Mouse (Mus musculus): Measurements from ENCODE around the gene Svep1. TPM values are rescaled to one million over a fixed set of nuclear protein-coding genes. Genes with fewer than 3 reads are reported as not detected.

Svep1 gene
- total RNA-seq, 2 experiments from 2014 or later: 5.1 to 7.5 TPM

DNA sequence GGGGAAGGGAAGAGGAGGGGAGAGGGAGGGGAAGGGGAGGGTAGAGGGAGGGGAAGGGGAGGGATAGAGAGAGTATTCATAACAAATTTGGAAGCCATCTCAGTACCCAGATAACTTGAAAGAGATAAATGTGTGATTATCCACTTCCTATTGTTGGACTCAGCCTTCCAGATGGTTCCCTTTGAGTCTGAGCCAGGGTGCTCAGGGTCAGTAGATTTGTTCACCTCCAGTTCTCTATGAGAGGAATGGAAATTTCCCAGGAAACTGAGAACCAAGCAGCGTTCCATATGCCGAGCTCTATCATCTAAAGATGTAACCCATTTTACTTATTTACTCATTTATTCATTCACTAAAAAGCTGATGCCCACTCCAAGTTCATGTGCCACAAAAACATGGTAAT lies 44.8 kb downstream of the Svep1 start:
- DNase-seq: no peak
- H3K27ac ChIP-seq: no peak overlapping the region
- TF ChIP-seq CTCF (IDR thresholded peaks at IDR 0.05): no peak
- intact Hi-C loops (cut with DNase I): no loop called here
- H3K4me3 ChIP-seq: no peak overlapping the region

GRCm38 (mm10) chr4:58159564-58159963 lies 47.1 kb downstream of the Svep1 start:
- Histone ChIP-seq H3K27ac (no peak overlapping the region), H3K4me3 (no peak overlapping the region)
- intact Hi-C loops (cut with DNase I): no loop called here
- DNase-seq: no peak
- TF ChIP-seq CTCF (IDR thresholded peaks at IDR 0.05): no peak

- Histone ChIP-seq H3K27ac (no peak overlapping the region), H3K4me3 (no peak overlapping the region)
- no peak for DNase-seq
- TF ChIP-seq CTCF (IDR thresholded peaks at IDR 0.05): no peak
- intact Hi-C loops (cut with DNase I): no loop called here
Observed at GRCm38 (mm10) chr4:58150301-58150700, 56.4 kb downstream of the Svep1 start.

DNA sequence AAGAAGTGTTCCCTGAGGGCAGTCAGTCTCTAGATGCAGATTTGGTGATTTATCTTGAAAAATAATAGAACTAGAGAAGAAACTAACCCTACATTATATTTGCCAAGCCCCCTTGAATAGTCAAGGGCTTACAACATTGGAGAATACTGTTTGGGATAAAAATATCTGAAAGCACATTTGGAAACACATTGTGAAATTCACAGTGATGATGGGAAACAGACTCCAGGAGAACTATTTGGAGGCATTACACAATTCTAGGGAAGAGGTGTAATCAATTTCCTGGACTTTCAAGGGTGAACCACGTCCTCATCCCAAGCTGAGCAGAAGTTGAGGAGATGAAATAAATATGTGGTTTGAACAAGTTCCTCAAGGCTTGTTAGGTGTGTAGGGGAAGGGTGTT lies 57.5 kb downstream of the Svep1 start:
- DNase-seq: no peak
- no peak overlapping the region for H3K4me3 ChIP-seq
- intact Hi-C loops (cut with DNase I): no loop called here
- H3K27ac ChIP-seq: peak overlapping the region; percentile 49
- TF ChIP-seq CTCF (IDR thresholded peaks at IDR 0.05): no peak

- no peak for DNase-seq
- TF ChIP-seq CTCF (IDR thresholded peaks at IDR 0.05): no peak
- intact Hi-C loops (cut with DNase I): no loop called here
- peak overlapping the region; percentile 49 for H3K27ac ChIP-seq
- H3K4me3 ChIP-seq: no peak overlapping the region
Observed at GRCm38 (mm10) chr4:58148547-58148946, 58.1 kb downstream of the Svep1 start.

GRCm38 (mm10) chr4:58146676-58147075 lies 60.0 kb downstream of the Svep1 start:
- peak; percentile 35; the same call in 1 of the 2 replicates for TF ChIP-seq CTCF (IDR thresholded peaks at IDR 0.05)
- Histone ChIP-seq H3K4me3 (no peak overlapping the region), H3K27ac (no peak overlapping the region)
- intact Hi-C loops (cut with DNase I): no loop called here
- no peak for DNase-seq

DNA sequence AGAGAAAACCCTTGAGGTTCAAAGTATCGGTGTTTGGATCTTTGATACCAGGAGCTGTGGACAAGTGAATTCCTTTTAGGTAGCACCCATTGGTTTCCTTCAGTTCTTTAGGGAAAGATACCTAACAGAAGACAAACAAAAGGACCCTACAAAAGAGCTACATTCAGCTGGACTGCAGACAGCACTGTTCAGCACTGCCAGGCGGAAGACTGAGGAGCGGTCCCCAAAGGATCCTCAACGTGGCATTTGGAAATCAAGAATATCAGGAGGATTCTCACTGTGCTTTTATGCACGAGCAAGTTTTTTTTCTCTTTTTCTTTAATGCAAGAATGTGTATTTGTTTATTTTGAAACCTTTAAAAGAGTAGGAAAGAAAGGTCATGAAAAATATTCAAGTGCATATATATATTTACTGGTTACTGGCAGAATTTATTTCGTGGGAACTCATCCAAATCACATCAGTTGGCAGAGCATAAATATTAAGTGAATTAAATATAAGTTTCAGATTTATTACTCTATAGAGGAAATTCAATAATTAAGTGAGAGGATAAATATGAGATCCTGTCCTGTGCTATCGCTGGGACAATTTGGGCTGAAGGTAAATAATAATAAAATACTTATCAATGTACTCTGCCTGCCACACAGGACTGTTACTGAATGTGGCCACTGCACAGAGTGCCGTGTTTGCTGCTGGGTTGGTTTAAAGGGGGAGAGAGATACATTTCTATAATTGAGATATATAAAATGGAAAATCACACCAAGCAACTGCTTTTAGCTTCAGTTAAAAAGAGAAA lies 66.7 kb downstream of the Svep1 start:
- no peak overlapping the region for H3K4me3 ChIP-seq
- TF ChIP-seq CTCF (IDR thresholded peaks at IDR 0.05): no peak
- DNase-seq: no peak
- H3K27ac ChIP-seq: no peak overlapping the region
- intact Hi-C loops (cut with DNase I): no loop called here

- no peak for TF ChIP-seq CTCF (IDR thresholded peaks at IDR 0.05)
- Histone ChIP-seq H3K27ac (no peak overlapping the region), H3K4me3 (no peak overlapping the region)
- intact Hi-C loops (cut with DNase I): no loop called here
- no peak for DNase-seq
Observed at GRCm38 (mm10) chr4:58139241-58139640, 67.4 kb downstream of the Svep1 start.

- DNase-seq: no peak
- TF ChIP-seq CTCF (IDR thresholded peaks at IDR 0.05): no peak
- intact Hi-C loops (cut with DNase I): no loop called here
- H3K4me3 ChIP-seq: no peak overlapping the region
- H3K27ac ChIP-seq: no peak overlapping the region
Observed at GRCm38 (mm10) chr4:58133610-58134309, 72.9 kb downstream of the Svep1 start.

GRCm38 (mm10) chr4:58129844-58130243 lies 76.8 kb downstream of the Svep1 start:
- Histone ChIP-seq H3K27ac (no peak overlapping the region), H3K4me3 (no peak overlapping the region)
- no peak for DNase-seq
- intact Hi-C loops (cut with DNase I): no loop called here
- TF ChIP-seq CTCF (IDR thresholded peaks at IDR 0.05): no peak

DNA sequence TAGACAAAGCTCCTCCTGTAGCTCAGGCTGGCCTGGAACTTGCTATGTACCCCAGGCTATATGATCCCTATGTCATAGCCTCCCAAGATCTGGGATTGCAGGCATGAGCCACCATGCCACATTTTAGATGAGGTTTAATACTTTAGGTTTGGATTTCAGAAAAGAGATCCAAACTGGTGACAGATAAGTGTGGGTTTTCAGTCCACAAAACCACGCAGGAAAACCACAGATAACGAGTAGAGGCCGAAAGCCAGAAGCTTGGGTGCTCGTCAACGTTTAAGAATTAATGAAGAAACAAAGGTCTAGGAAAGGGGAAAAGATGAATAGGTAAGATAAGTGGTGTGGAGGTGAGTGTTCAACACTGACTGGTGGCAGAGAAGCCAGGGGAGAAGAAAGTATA lies 79.6 kb downstream of the Svep1 start:
- Histone ChIP-seq H3K4me3 (no peak overlapping the region), H3K27ac (no peak overlapping the region)
- intact Hi-C loops (cut with DNase I): no loop called here
- no peak for TF ChIP-seq CTCF (IDR thresholded peaks at IDR 0.05)
- DNase-seq: no peak

DNA sequence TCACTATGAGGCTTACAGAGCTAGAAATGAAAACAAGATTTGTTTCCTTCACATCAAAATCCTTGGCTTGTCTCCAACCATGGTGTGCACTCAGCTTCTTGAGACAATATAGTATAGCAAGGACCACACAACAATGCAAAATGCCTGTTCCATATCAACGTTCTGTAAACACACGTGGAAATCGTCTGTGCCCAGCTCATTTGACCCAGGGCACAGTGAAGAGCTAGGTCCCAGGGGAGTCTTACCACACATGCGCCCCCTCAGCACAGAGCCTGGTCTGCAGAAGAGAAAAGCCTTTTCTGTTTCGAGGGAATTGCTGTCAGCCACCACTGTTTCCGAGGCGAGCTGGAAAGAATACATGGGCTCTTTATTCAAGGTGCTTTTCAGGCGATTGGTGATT lies 91.2 kb downstream of the Svep1 start:
- intact Hi-C loops (cut with DNase I): no loop called here
- TF ChIP-seq CTCF (IDR thresholded peaks at IDR 0.05): no peak
- Histone ChIP-seq H3K4me3 (no peak overlapping the region), H3K27ac (no peak overlapping the region)
- no peak for DNase-seq

DNA sequence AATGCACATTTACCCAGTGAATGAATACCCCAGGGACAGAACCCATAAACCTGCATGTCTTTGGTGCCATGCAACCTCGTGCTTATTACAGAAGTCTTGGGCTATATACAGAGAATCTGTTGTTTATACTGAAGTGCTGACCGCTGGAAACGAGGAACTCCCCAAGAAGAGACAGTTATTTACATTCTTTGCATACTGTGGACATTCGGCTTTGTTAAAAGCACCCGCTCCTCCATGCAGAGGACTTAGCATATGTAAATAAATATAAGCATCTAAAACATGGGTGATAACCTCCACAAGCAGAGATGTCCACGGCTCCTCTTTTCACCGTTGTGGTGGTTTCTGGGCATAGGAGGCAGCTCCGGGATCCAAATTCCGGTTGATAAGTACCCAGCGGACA lies 95.7 kb downstream of the Svep1 start:
- intact Hi-C loops (cut with DNase I): no loop called here
- Histone ChIP-seq H3K4me3 (no peak overlapping the region), H3K27ac (no peak overlapping the region)
- no peak for DNase-seq
- TF ChIP-seq CTCF (IDR thresholded peaks at IDR 0.05): no peak

- intact Hi-C loops (cut with DNase I): no loop called here
- TF ChIP-seq CTCF (IDR thresholded peaks at IDR 0.05): no peak
- Histone ChIP-seq H3K4me3 (no peak overlapping the region), H3K27ac (no peak overlapping the region)
- DNase-seq: no peak
Observed at GRCm38 (mm10) chr4:58109793-58110192, 96.9 kb downstream of the Svep1 start.
